Mouse (Mus musculus): Measurements from ENCODE around the gene Pik3r1. TPM values are rescaled to one million over a fixed set of nuclear protein-coding genes. Genes with fewer than 3 reads are reported as not detected.

Pik3r1 gene
- polyA plus RNA-seq, 1 experiment, result 18.4 TPM

- Histone ChIP-seq H3K27me3 (ENCODE audit: control insufficient read depth, insufficient read depth, low read length) (peaks cover 2% of the 10 kb centered on the region), H3K36me3 (ENCODE audit: control insufficient read depth, insufficient read depth, low read length) (no peaks in the 10 kb centered on the region), H3K4me1 (ENCODE audit: control insufficient read depth, insufficient read depth, insufficient read length) (no peaks in the 10 kb centered on the region), H3K27ac (ENCODE audit: insufficient read depth, low read length) (no peak overlapping the region), H3K4me3 (ENCODE audit: extremely low read depth, insufficient read depth, insufficient read length) (no peak overlapping the region)
- TF ChIP-seq POLR2A (IDR thresholded peaks at IDR 0.05; ENCODE audit: low read depth, low read length) (no peak), CTCF (IDR thresholded peaks at IDR 0.05; ENCODE audit: extremely low read depth, insufficient read depth, insufficient read length, insufficient replicate concordance) (no peak)
- no peak for DNase-seq (ENCODE audit: low read depth in 1 of 2, low spot score in 2 of 2)
- 66% methylated on average over 3 of the region's 3 CpGs for WGBS
These were observed 37.6 kb upstream of the Pik3r1 start for GRCm38 (mm10) chr13:101805559-101806091.

- no peaks in the 10 kb centered on the region for H3K4me1 ChIP-seq (ENCODE audit: control insufficient read depth, insufficient read depth, insufficient read length)
- peak overlapping the region; percentile 46; the same call in 1 of the 2 replicates for H3K4me3 ChIP-seq (ENCODE audit: extremely low read depth, insufficient read depth, insufficient read length)
- WGBS, result 6% methylated on average over 41 of the region's 41 CpGs
- no peak for TF ChIP-seq CTCF (IDR thresholded peaks at IDR 0.05; ENCODE audit: extremely low read depth, insufficient read depth, insufficient read length, insufficient replicate concordance)
- TF ChIP-seq POLR2A (IDR thresholded peaks at IDR 0.05; ENCODE audit: low read depth, low read length), result no peak
- H3K27me3 ChIP-seq (ENCODE audit: control insufficient read depth, insufficient read depth, low read length), result peaks cover 2% of the 10 kb centered on the region
- no peak overlapping the region for H3K27ac ChIP-seq (ENCODE audit: insufficient read depth, low read length)
- no peaks in the 10 kb centered on the region for H3K36me3 ChIP-seq (ENCODE audit: control insufficient read depth, insufficient read depth, low read length)
- peak in 1 of 2 experiments; percentile 23 for DNase-seq (ENCODE audit: low read depth in 1 of 2, low spot score in 2 of 2)
These were observed 33.6 kb upstream of the Pik3r1 start for GRCm38 (mm10) chr13:101801372-101802186.

- Histone ChIP-seq H3K27me3 (ENCODE audit: control insufficient read depth, insufficient read depth, low read length) (peaks cover 2% of the 10 kb centered on the region), H3K27ac (ENCODE audit: insufficient read depth, low read length) (no peak overlapping the region), H3K4me1 (ENCODE audit: control insufficient read depth, insufficient read depth, insufficient read length) (no peaks in the 10 kb centered on the region), H3K4me3 (ENCODE audit: extremely low read depth, insufficient read depth, insufficient read length) (no peak overlapping the region), H3K36me3 (ENCODE audit: control insufficient read depth, insufficient read depth, low read length) (no peaks in the 10 kb centered on the region)
- no peak for DNase-seq (ENCODE audit: low read depth in 1 of 2, low spot score in 2 of 2)
- WGBS, result 80% methylated on average over 10 of the region's 10 CpGs
- TF ChIP-seq CTCF (IDR thresholded peaks at IDR 0.05; ENCODE audit: extremely low read depth, insufficient read depth, insufficient read length, insufficient replicate concordance) (no peak), POLR2A (IDR thresholded peaks at IDR 0.05; ENCODE audit: low read depth, low read length) (no peak)
These were observed 32.9 kb upstream of the Pik3r1 start for GRCm38 (mm10) chr13:101800833-101801371.

- TF ChIP-seq CTCF (IDR thresholded peaks at IDR 0.05; ENCODE audit: extremely low read depth, insufficient read depth, insufficient read length, insufficient replicate concordance) (no peak), POLR2A (IDR thresholded peaks at IDR 0.05; ENCODE audit: low read depth, low read length) (no peak)
- 91% methylated on average over 13 of the region's 13 CpGs for WGBS
- H3K27ac ChIP-seq (ENCODE audit: insufficient read depth, low read length), result no peak overlapping the region
- no peaks in the 10 kb centered on the region for H3K36me3 ChIP-seq (ENCODE audit: control insufficient read depth, insufficient read depth, low read length)
- DNase-seq (ENCODE audit: low read depth in 1 of 2, low spot score in 2 of 2), result no peak
- H3K27me3 ChIP-seq (ENCODE audit: control insufficient read depth, insufficient read depth, low read length), result peaks cover 2% of the 10 kb centered on the region
- no peaks in the 10 kb centered on the region for H3K4me1 ChIP-seq (ENCODE audit: control insufficient read depth, insufficient read depth, insufficient read length)
- no peak overlapping the region for H3K4me3 ChIP-seq (ENCODE audit: extremely low read depth, insufficient read depth, insufficient read length)
These were observed 32.1 kb upstream of the Pik3r1 start for GRCm38 (mm10) chr13:101800021-101800596.

- H3K36me3 ChIP-seq (ENCODE audit: control insufficient read depth, insufficient read depth, low read length), result no peaks in the 10 kb centered on the region
- whole genome bisulfite sequencing, result 91% methylated on average over 2 of the region's 2 CpGs
- no peak overlapping the region for H3K4me3 ChIP-seq (ENCODE audit: extremely low read depth, insufficient read depth, insufficient read length)
- no peak overlapping the region for H3K27ac ChIP-seq (ENCODE audit: insufficient read depth, low read length)
- peaks cover 2% of the 10 kb centered on the region for H3K27me3 ChIP-seq (ENCODE audit: control insufficient read depth, insufficient read depth, low read length)
- H3K4me1 ChIP-seq (ENCODE audit: control insufficient read depth, insufficient read depth, insufficient read length), result no peaks in the 10 kb centered on the region
- DNase-seq (ENCODE audit: low read depth in 1 of 2, low spot score in 2 of 2), result no peak
- TF ChIP-seq CTCF (IDR thresholded peaks at IDR 0.05; ENCODE audit: extremely low read depth, insufficient read depth, insufficient read length, insufficient replicate concordance) (no peak), POLR2A (IDR thresholded peaks at IDR 0.05; ENCODE audit: low read depth, low read length) (no peak)
These were observed 31.3 kb upstream of the Pik3r1 start for GRCm38 (mm10) chr13:101799318-101799717.

- Histone ChIP-seq H3K4me1 (ENCODE audit: control insufficient read depth, insufficient read depth, insufficient read length) (no peaks in the 10 kb centered on the region), H3K27ac (ENCODE audit: insufficient read depth, low read length) (no peak overlapping the region), H3K36me3 (ENCODE audit: control insufficient read depth, insufficient read depth, low read length) (no peaks in the 10 kb centered on the region), H3K4me3 (ENCODE audit: extremely low read depth, insufficient read depth, insufficient read length) (no peak overlapping the region), H3K27me3 (ENCODE audit: control insufficient read depth, insufficient read depth, low read length) (peaks cover 2% of the 10 kb centered on the region)
- DNase-seq (ENCODE audit: low read depth in 1 of 2, low spot score in 2 of 2), result no peak
- TF ChIP-seq CTCF (IDR thresholded peaks at IDR 0.05; ENCODE audit: extremely low read depth, insufficient read depth, insufficient read length, insufficient replicate concordance) (no peak), POLR2A (IDR thresholded peaks at IDR 0.05; ENCODE audit: low read depth, low read length) (no peak)
- 52% methylated on average over 4 of the region's 4 CpGs for WGBS
These were observed 30.5 kb upstream of the Pik3r1 start for GRCm38 (mm10) chr13:101798522-101798921.

All from spleen, adult 2 months (tissue).